Mouse (Mus musculus): ENCODE measurements around the gene Gnl3. TPM values are rescaled to one million over a fixed set of nuclear protein-coding genes. Genes with fewer than 3 reads are reported as not detected.
A peak's percentile ranks its signal among the peaks of the same experiment; 100 is the strongest.

The Gnl3 gene
- total and polyA plus RNA-seq, 2 experiments from 2014 or later = 37.8 to 70.5 TPM

- Histone ChIP-seq H3K27ac (ENCODE audit: low read depth, low read length) (no peak overlapping the region), H3K4me1 (ENCODE audit: insufficient read depth, low read length) (no peaks in the 10 kb centered on the region), H3K4me3 (ENCODE audit: low read depth, low read length) (no peak overlapping the region), H3K9ac (replicated peaks; ENCODE audit: low read length, poor library complexity, severe bottlenecking) (no peak overlapping the region), H3K4me2 (ENCODE audit: low read depth, low read length, poor library complexity, severe bottlenecking) (no peak overlapping the region), H3K27me3 (ENCODE audit: insufficient read depth, low read length) (no peaks in the 10 kb centered on the region), H3K9me3 (ENCODE audit: low read length) (no peaks in the 10 kb centered on the region), H3K36me3 (ENCODE audit: insufficient read depth, low read length) (peaks cover 41% of the 10 kb centered on the region)
- WGBS = 46% methylated on average over 6 of the region's 6 CpGs
- DNase-seq (ENCODE audit: low spot score) (peak; percentile 54), ATAC-seq (ENCODE audit: low FRiP score) (no peak)
- TF ChIP-seq CTCF (IDR thresholded peaks at IDR 0.05) = no peak
Measured at GRCm38 (mm10) chr14:30974204-30974603, 44.7 kb downstream of the Gnl3 start.

Other genes starting within 250 kb of the Gnl3 start
- 15.0 and 16.9 TPM in 2 replicates for gene Tmem110, start 193.6 kb downstream of the Gnl3 start, total RNA-seq (2014; rRNA removed)
- 14.3 and 14.5 TPM in 2 replicates for gene Tmem110, start 193.6 kb downstream of the Gnl3 start, polyA plus RNA-seq (2015; fragmentation: Nextera tagmentation; extraction: Ambion mirVana)
- gene Mustn1, start 140.0 kb downstream of the Gnl3 start, total RNA-seq (2014; rRNA removed) = 0.19 and 1.0 TPM in 2 replicates
- 1.0 and 2.0 TPM in 2 replicates for gene Mustn1, start 140.0 kb downstream of the Gnl3 start, polyA plus RNA-seq (2015; fragmentation: Nextera tagmentation; extraction: Ambion mirVana)
- gene Itih4, start 132.7 kb downstream of the Gnl3 start, total RNA-seq (2014; rRNA removed) = not detected in 2 replicates
- gene Itih4, start 132.7 kb downstream of the Gnl3 start, polyA plus RNA-seq (2015; fragmentation: Nextera tagmentation; extraction: Ambion mirVana) = not detected in 2 replicates
- 4.5 and 5.3 TPM in 2 replicates for gene Itih3, start 95.4 kb downstream of the Gnl3 start, total RNA-seq (2014; rRNA removed)
- 5.6 and 6.1 TPM in 2 replicates for gene Itih3, start 95.4 kb downstream of the Gnl3 start, polyA plus RNA-seq (2015; fragmentation: Nextera tagmentation; extraction: Ambion mirVana)
- gene Itih1, start 75.9 kb downstream of the Gnl3 start, total RNA-seq (2014; rRNA removed) = not detected in 2 replicates
- not detected in 2 replicates for gene Itih1, start 75.9 kb downstream of the Gnl3 start, polyA plus RNA-seq (2015; fragmentation: Nextera tagmentation; extraction: Ambion mirVana)
- 15.6 and 17.7 TPM in 2 replicates for gene Nek4, start 67.8 kb downstream of the Gnl3 start, total RNA-seq (2014; rRNA removed)
- 12.8 and 13.8 TPM in 2 replicates for gene Nek4, start 67.8 kb downstream of the Gnl3 start, polyA plus RNA-seq (2015; fragmentation: Nextera tagmentation; extraction: Ambion mirVana)
- gene Glt8d1, start 17.8 kb downstream of the Gnl3 start, total RNA-seq (2014; rRNA removed) = 39.2 and 51.3 TPM in 2 replicates
- 42.9 and 49.6 TPM in 2 replicates for gene Glt8d1, start 17.8 kb downstream of the Gnl3 start, polyA plus RNA-seq (2015; fragmentation: Nextera tagmentation; extraction: Ambion mirVana)
- 244 and 256 TPM in 2 replicates for gene Spcs1, start 17.5 kb downstream of the Gnl3 start, total RNA-seq (2014; rRNA removed)
- 408 and 415 TPM in 2 replicates for gene Spcs1, start 17.5 kb downstream of the Gnl3 start, polyA plus RNA-seq (2015; fragmentation: Nextera tagmentation; extraction: Ambion mirVana)
- gene Pbrm1, start within 50 bp of the Gnl3 start, total RNA-seq (2014; rRNA removed) = 51.2 and 81.5 TPM in 2 replicates
- 71.3 and 84.8 TPM in 2 replicates for gene Pbrm1, start within 50 bp of the Gnl3 start, polyA plus RNA-seq (2015; fragmentation: Nextera tagmentation; extraction: Ambion mirVana)
- 3.2 and 4.3 TPM in 2 replicates for gene Smim4, start 109.8 kb upstream of the Gnl3 start, total RNA-seq (2014; rRNA removed)
- gene Smim4, start 109.8 kb upstream of the Gnl3 start, polyA plus RNA-seq (2015; fragmentation: Nextera tagmentation; extraction: Ambion mirVana) = 41.6 and 47.5 TPM in 2 replicates
- 132 and 171 TPM in 2 replicates for gene Nt5dc2, start 111.9 kb upstream of the Gnl3 start, total RNA-seq (2014; rRNA removed)
- gene Nt5dc2, start 111.9 kb upstream of the Gnl3 start, polyA plus RNA-seq (2015; fragmentation: Nextera tagmentation; extraction: Ambion mirVana) = 132 and 144 TPM in 2 replicates
- gene Stab1, start 149.5 kb upstream of the Gnl3 start, total RNA-seq (2014; rRNA removed) = 25.5 and 31.4 TPM in 2 replicates
- 9.0 and 11.7 TPM in 2 replicates for gene Stab1, start 149.5 kb upstream of the Gnl3 start, polyA plus RNA-seq (2015; fragmentation: Nextera tagmentation; extraction: Ambion mirVana)
- 1.9 and 7.4 TPM in 2 replicates for gene Tnnc1, start 189.2 kb upstream of the Gnl3 start, total RNA-seq (2014; rRNA removed)
- 4.6 and 4.8 TPM in 2 replicates for gene Tnnc1, start 189.2 kb upstream of the Gnl3 start, polyA plus RNA-seq (2015; fragmentation: Nextera tagmentation; extraction: Ambion mirVana)
- gene Nisch, start 197.8 kb upstream of the Gnl3 start, total RNA-seq (2014; rRNA removed) = 391 and 398 TPM in 2 replicates
- 261 and 274 TPM in 2 replicates for gene Nisch, start 197.8 kb upstream of the Gnl3 start, polyA plus RNA-seq (2015; fragmentation: Nextera tagmentation; extraction: Ambion mirVana)
- gene Sema3g, start 198.7 kb upstream of the Gnl3 start, total RNA-seq (2014; rRNA removed) = 3.1 and 4.1 TPM in 2 replicates
- gene Sema3g, start 198.7 kb upstream of the Gnl3 start, polyA plus RNA-seq (2015; fragmentation: Nextera tagmentation; extraction: Ambion mirVana) = 0.36 and 0.44 TPM in 2 replicates
- 4.4 and 6.6 TPM in 2 replicates for gene Phf7, start 232.2 kb upstream of the Gnl3 start, total RNA-seq (2014; rRNA removed)
- gene Phf7, start 232.2 kb upstream of the Gnl3 start, polyA plus RNA-seq (2015; fragmentation: Nextera tagmentation; extraction: Ambion mirVana) = 8.7 and 10.2 TPM in 2 replicates
- 103 and 128 TPM in 2 replicates for gene Bap1, start 232.3 kb upstream of the Gnl3 start, total RNA-seq (2014; rRNA removed)
- gene Bap1, start 232.3 kb upstream of the Gnl3 start, polyA plus RNA-seq (2015; fragmentation: Nextera tagmentation; extraction: Ambion mirVana) = 112 and 116 TPM in 2 replicates

Measured in midbrain, postnatal 0 days (tissue).